Mouse (Mus musculus) cerebellum, adult 2 months (tissue): ENCODE measurements at regions not wholly inside any gene's neighbourhood (a gene's known extent, or its start where the extent isn't known, plus 50 kb on each side); places are given as distances from the start of the nearest gene placed in this dataset.

Experiments used
- CTCF ChIP-seq: fragments of 200-500 bp; IDR thresholded peaks from 2 replicates; pipeline ENCODE4 v1.5.1; 2011; ENCODE audit warnings: low read depth, mild to moderate bottlenecking, control low read depth, low read length, moderate library complexity, borderline replicate concordance; ENCODE audit not compliant: insufficient read depth
- POLR2A ChIP-seq: fragments of 200-500 bp; IDR thresholded peaks from 2 replicates; pipeline ENCODE4 v1.6.1; 2011; ENCODE audit warnings: low read length, control low read depth, borderline replicate concordance; ENCODE audit not compliant: insufficient read depth

DNA sequence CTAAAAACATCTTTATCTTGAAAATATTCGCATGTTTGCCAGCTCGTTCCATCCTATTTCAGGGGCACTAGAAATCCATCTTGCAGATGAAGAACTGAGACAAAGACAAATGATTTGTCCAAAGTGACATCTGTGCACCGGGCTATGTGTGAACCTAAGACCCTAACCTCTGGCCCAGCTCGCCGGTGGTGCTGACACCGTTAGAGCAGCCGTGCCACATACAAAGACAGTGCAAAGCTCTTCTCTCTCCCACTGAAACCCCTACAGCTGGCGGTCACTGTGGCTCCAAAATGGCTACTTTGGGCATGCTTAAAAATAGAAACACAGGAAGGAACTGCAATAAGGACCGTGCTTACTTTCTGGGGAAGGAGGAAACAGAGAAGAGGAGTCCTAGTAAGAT is 215.6 kb upstream of the Gpc5 start:
- TF ChIP-seq CTCF (no peak), POLR2A (no peak)
